Mouse (Mus musculus): ENCODE data around the gene Itih2.

DNA sequence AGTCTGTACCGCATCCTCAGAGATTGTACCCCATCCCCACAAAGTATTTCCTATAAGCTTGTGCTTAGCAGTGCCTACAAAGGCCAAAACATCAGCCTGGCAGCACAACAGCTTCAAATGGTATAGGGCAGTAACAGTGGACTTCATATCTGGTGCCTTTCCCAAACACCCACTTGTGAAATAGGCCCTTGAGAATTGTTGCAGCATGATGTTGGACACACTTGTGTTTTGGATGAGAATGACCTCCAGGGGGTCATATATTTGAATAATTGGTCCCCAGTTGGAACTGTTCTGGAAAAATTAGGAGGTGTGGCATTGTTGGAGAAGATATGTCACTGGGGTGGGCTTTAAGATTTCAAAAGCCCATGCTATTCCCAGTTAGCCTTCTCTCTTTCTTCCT is 79.2 kb downstream of the Itih2 start:
- TF ChIP-seq CTCF (IDR thresholded peaks at IDR 0.05; ENCODE audit: extremely low read depth, insufficient read length, insufficient replicate concordance, low read depth, low read length) (no peak), POLR2A (IDR thresholded peaks at IDR 0.05; ENCODE audit: low read depth, low read length) (no peak)
